Mouse (Mus musculus): ENCODE data around the gene Mrgpra2b. TPM values are rescaled to one million over a fixed set of nuclear protein-coding genes. Genes with fewer than 3 reads are reported as not detected.
"Not testable (repeated sequence)": the region's sequence is repeated elsewhere in the genome, so short reads cannot be mapped to it uniquely, and the experiment has no call there.

The Mrgpra2b gene
- polyA plus RNA-seq, 1 experiment from 2014 or later, result not detected

GRCm38 (mm10) chr7:47427815-47428508 is 100.7 kb downstream of the Mrgpra2b start:
- not testable (repeated sequence) for H3K4me2 ChIP-seq; H3K27me3 ChIP-seq; H3K4me3 ChIP-seq (replicated peaks); H3K9me3 ChIP-seq; H3K4me1 ChIP-seq (replicated peaks); H3K27ac ChIP-seq; ATAC-seq (ENCODE audit: insufficient number of reproducible peaks, insufficient read depth, low FRiP score, low TSS enrichment, low read depth); H3K9ac ChIP-seq (replicated peaks); H3K36me3 ChIP-seq

Other genes with a start within 250 kb of the Mrgpra2b start
- not detected in 2 replicates for gene Mrgpra1, start 174.6 kb downstream of the Mrgpra2b start, polyA plus RNA-seq (2016; fragmentation: Nextera tagmentation; extraction: Ambion mirVana)
- not detected in 2 replicates for gene Mrgpra2a, start 76.7 kb downstream of the Mrgpra2b start, polyA plus RNA-seq (2016; fragmentation: Nextera tagmentation; extraction: Ambion mirVana)
- not detected in 2 replicates for gene Mrgpra3, start 72.5 kb upstream of the Mrgpra2b start, polyA plus RNA-seq (2016; fragmentation: Nextera tagmentation; extraction: Ambion mirVana)